Mouse (Mus musculus): ENCODE measurements around the gene Gm20388.

DNA sequence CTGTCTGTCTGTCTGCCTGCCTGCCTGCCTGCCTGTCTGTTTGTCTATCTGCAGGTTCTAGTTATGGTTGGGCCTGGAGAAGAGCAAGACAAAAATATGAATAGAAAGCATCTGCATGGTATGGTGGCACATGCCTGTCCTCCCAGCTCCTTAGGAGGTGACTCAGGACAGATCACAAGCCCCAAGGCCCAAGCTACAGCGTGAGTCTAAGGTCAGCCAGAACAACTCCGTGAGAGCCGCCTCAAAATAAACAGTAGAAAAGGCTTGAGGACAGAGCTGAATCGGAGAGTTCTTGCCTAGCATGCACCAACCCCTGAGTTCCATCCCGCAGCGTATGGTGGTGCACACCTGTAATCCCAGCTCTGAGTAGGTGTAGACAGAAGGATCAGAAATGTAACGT lies 3955.1 kb downstream of the Gm20388 start:
- TF ChIP-seq GATA1 (IDR thresholded peaks at IDR 0.05; ENCODE audit: low read length) (no peak), TAL1 (IDR thresholded peaks at IDR 0.05; ENCODE audit: low read length) (no peak)

Measured in erythroblast, embryonic 14.5 days (primary cell).